Mouse (Mus musculus) inflammation-experienced regulatory T-cells, adult 6 months (primary cell): Measurements from ENCODE around the gene Pik3c2g. TPM values are rescaled to one million over a fixed set of nuclear protein-coding genes. Genes with fewer than 3 reads are reported as not detected.
"Not testable (repeated sequence)": the region's sequence is repeated elsewhere in the genome, so short reads cannot be mapped to it uniquely, and the experiment has no call there.

Source experiments
- ATAC-seq: one replicate; pipeline ENCODE4 v1.8.0; 2017
- polyA plus RNA-seq, 3 experiments: library from polyadenylated mRNA; unstranded; fragments of 100-300 nt; shearing (Covaris generic); gene quantifications; one replicate each; pipeline ENCODE4 v1.2.1; 2017

The Pik3c2g gene
- polyA plus RNA-seq, 3 experiments from 2014 or later, result 0.25 TPM; not detected in 2

- ATAC-seq, result no peak
These were observed 347.8 kb downstream of the Pik3c2g start for GRCm38 (mm10) chr6:139934861-139935260.

- not testable (repeated sequence) for ATAC-seq
These were observed 350.6 kb downstream of the Pik3c2g start for GRCm38 (mm10) chr6:139937581-139937980.

- ATAC-seq, result no peak
These were observed 360.3 kb downstream of the Pik3c2g start for GRCm38 (mm10) chr6:139947106-139947879.

- ATAC-seq, result no peak
These were observed 366.6 kb downstream of the Pik3c2g start for GRCm38 (mm10) chr6:139953596-139953995.

- no peak for ATAC-seq
These were observed 370.7 kb downstream of the Pik3c2g start for GRCm38 (mm10) chr6:139957531-139958241.

GRCm38 (mm10) chr6:139963775-139964174 is 376.8 kb downstream of the Pik3c2g start:
- ATAC-seq, result no peak

GRCm38 (mm10) chr6:139964895-139965294 is 377.9 kb downstream of the Pik3c2g start:
- no peak for ATAC-seq

- no peak for ATAC-seq
These were observed 379.7 kb downstream of the Pik3c2g start for GRCm38 (mm10) chr6:139966684-139967083.

GRCm38 (mm10) chr6:139971608-139972298 is 384.7 kb downstream of the Pik3c2g start:
- ATAC-seq, result no peak

- no peak for ATAC-seq
These were observed 387.6 kb downstream of the Pik3c2g start for GRCm38 (mm10) chr6:139974668-139975067.

GRCm38 (mm10) chr6:139978114-139978513 is 391.1 kb downstream of the Pik3c2g start:
- ATAC-seq, result no peak

GRCm38 (mm10) chr6:139981061-139981460 is 394.0 kb downstream of the Pik3c2g start:
- ATAC-seq, result no peak

GRCm38 (mm10) chr6:139984069-139984468 is 397.0 kb downstream of the Pik3c2g start:
- ATAC-seq, result no peak

GRCm38 (mm10) chr6:139986564-139986963 is 399.5 kb downstream of the Pik3c2g start:
- ATAC-seq, result no peak

- ATAC-seq, result no peak
These were observed 402.1 kb downstream of the Pik3c2g start for GRCm38 (mm10) chr6:139989075-139989474.

- no peak for ATAC-seq
These were observed 402.6 kb downstream of the Pik3c2g start for GRCm38 (mm10) chr6:139989597-139989996.

- ATAC-seq, result no peak
These were observed 418.2 kb downstream of the Pik3c2g start for GRCm38 (mm10) chr6:140005181-140005580.

Other genes with a start within 250 kb of the Pik3c2g start
- not detected for gene Rergl, start 85.2 kb upstream of the Pik3c2g start, polyA plus RNA-seq